ENCODE assay signal across 8 mouse cellular contexts in the genomic region with DNA sequence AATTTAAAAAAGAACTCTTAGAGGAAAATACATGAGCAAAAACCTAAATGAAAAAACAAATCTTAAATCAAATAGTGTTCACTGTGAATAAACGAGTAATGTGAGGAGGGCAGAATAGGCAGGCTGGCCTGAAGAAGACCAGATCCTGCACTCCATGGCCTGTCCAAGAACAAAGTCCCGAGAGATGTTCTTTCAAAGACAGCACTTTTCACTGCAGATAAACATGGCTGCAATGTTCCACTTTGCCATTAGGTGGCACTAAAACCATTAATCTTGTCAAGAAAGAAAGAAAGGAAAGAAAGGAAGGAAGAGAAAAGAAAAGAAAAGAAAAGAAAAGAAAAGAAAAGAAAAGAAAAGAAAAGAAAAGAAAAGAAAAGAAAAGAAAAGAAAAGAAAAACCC. TPM values are rescaled to one million over a fixed set of nuclear protein-coding genes. Genes with fewer than 3 reads are reported as not detected.
DNase-seq lines count a peak whose midpoint lies in the region; ATAC-seq and TF ChIP-seq lines count a peak whose summit lies in the region.

No protein-coding gene starts in this region.

- H3K27me3 ChIP-seq in heart, embryonic 10.5 days (ENCODE audit: insufficient read depth, poor library complexity, severe bottlenecking) = no peaks in the 10 kb centered on the region
- no peaks in the 10 kb centered on the region for H3K27me3 ChIP-seq in embryonic facial prominence, embryonic 11.5 days (ENCODE audit: control insufficient read depth, insufficient read depth, low read length)
- no peaks in the 10 kb centered on the region for H3K27me3 ChIP-seq in kidney, postnatal 0 days (ENCODE audit: insufficient read depth, low read length)
- no peaks in the 10 kb centered on the region for H3K27me3 ChIP-seq in lung, embryonic 14.5 days (ENCODE audit: insufficient read depth, low read length)
- no peaks in the 10 kb centered on the region for H3K27me3 ChIP-seq in spleen, adult 2 months (ENCODE audit: control insufficient read depth, insufficient read depth, low read length)

- H3K36me3 ChIP-seq in heart, embryonic 10.5 days = no peaks in the 10 kb centered on the region
- H3K36me3 ChIP-seq in embryonic facial prominence, embryonic 11.5 days (replicated peaks; ENCODE audit: control insufficient read depth, insufficient read depth, low read depth, low read length) = no peaks in the 10 kb centered on the region
- H3K36me3 ChIP-seq in kidney, postnatal 0 days (ENCODE audit: insufficient read depth, low read length) = no peaks in the 10 kb centered on the region
- H3K36me3 ChIP-seq in lung, embryonic 14.5 days (ENCODE audit: insufficient read depth) = no peaks in the 10 kb centered on the region
- no peaks in the 10 kb centered on the region for H3K36me3 ChIP-seq in spleen, adult 2 months (ENCODE audit: control insufficient read depth, insufficient read depth, low read length)

- no peak for ATAC-seq in embryonic facial prominence, embryonic 11.5 days (replicated peaks; ENCODE audit: insufficient number of reproducible peaks, low FRiP score, low TSS enrichment, low read depth)
- no peak for ATAC-seq in kidney, postnatal 0 days (replicated peaks; ENCODE audit: low FRiP score, low read depth)
- ATAC-seq in lung, embryonic 14.5 days (ENCODE audit: insufficient read depth) = no peak

- H3K4me1 ChIP-seq in heart, embryonic 10.5 days = peaks cover 6% of the 10 kb centered on the region
- no peaks in the 10 kb centered on the region for H3K4me1 ChIP-seq in embryonic facial prominence, embryonic 11.5 days (ENCODE audit: control insufficient read depth, insufficient read depth, low read length)
- H3K4me1 ChIP-seq in kidney, postnatal 0 days (replicated peaks; ENCODE audit: insufficient read depth, low read length) = no peaks in the 10 kb centered on the region
- H3K4me1 ChIP-seq in lung, embryonic 14.5 days (ENCODE audit: insufficient read depth) = no peaks in the 10 kb centered on the region
- no peaks in the 10 kb centered on the region for H3K4me1 ChIP-seq in spleen, adult 2 months (ENCODE audit: control insufficient read depth, insufficient read depth, insufficient read length)

- no peak overlapping the region for H3K4me2 ChIP-seq in embryonic facial prominence, embryonic 11.5 days (ENCODE audit: low read depth, low read length)
- no peak overlapping the region for H3K4me2 ChIP-seq in kidney, postnatal 0 days (ENCODE audit: low read length)
- no peak overlapping the region for H3K4me2 ChIP-seq in lung, embryonic 14.5 days

- no peak overlapping the region for H3K27ac ChIP-seq in heart, embryonic 10.5 days
- no peak overlapping the region for H3K27ac ChIP-seq in embryonic facial prominence, embryonic 11.5 days (replicated peaks; ENCODE audit: low read depth, low read length)
- no peak overlapping the region for H3K27ac ChIP-seq in kidney, postnatal 0 days
- H3K27ac ChIP-seq in lung, embryonic 14.5 days (ENCODE audit: low read depth) = no peak overlapping the region
- H3K27ac ChIP-seq in spleen, adult 2 months (ENCODE audit: insufficient read depth, low read length) = no peak overlapping the region

- 6% methylated on average over 2 of the region's 2 CpGs for WGBS in heart, embryonic 10.5 days
- WGBS in embryonic facial prominence, embryonic 11.5 days = 2% methylated on average over 2 of the region's 2 CpGs
- WGBS in kidney, postnatal 0 days = 4% methylated on average over 2 of the region's 2 CpGs
- WGBS in lung, embryonic 14.5 days = 1% methylated on average over 2 of the region's 2 CpGs
- WGBS in spleen, adult 2 months = 12% methylated on average over 2 of the region's 2 CpGs

- peak; percentile 55 to 83 for DNase-seq in heart, adult 18-20 months
- no peak for DNase-seq in heart, embryonic 10.5 days (ENCODE audit: low spot score)
- DNase-seq in A20 (ENCODE audit: low read depth, low spot score) = peak; percentile 70
- peak; percentile 7 for DNase-seq in adrenal gland, postnatal 25 days
- peak; percentile 86 for DNase-seq in embryonic facial prominence, embryonic 11.5 days (ENCODE audit: low spot score)
- peak; percentile 67 for DNase-seq in kidney, postnatal 0 days (ENCODE audit: low spot score)
- DNase-seq in lung, embryonic 14.5 days = peak; percentile 88
- peak; percentile 23 to 45 for DNase-seq in spleen, adult 2 months (ENCODE audit: low read depth in 1 of 2, low spot score in 2 of 2)

- TF ChIP-seq CTCF in kidney, postnatal 0 days (IDR thresholded peaks at IDR 0.05; ENCODE audit: low read depth) = peak; percentile 72
- TF ChIP-seq CTCF in lung, embryonic 14.5 days (IDR thresholded peaks at IDR 0.05; ENCODE audit: low read depth) = peak; percentile 71
- no peak for TF ChIP-seq CTCF in spleen, adult 2 months (IDR thresholded peaks at IDR 0.05; ENCODE audit: extremely low read depth, insufficient read depth, insufficient read length, insufficient replicate concordance)

- H3K9me3 ChIP-seq in heart, embryonic 10.5 days = no peaks in the 10 kb centered on the region
- H3K9me3 ChIP-seq in embryonic facial prominence, embryonic 11.5 days (replicated peaks; ENCODE audit: control insufficient read depth, low read length) = no peaks in the 10 kb centered on the region
- no peaks in the 10 kb centered on the region for H3K9me3 ChIP-seq in kidney, postnatal 0 days (replicated peaks; ENCODE audit: low read length)
- H3K9me3 ChIP-seq in lung, embryonic 14.5 days (ENCODE audit: low read depth, low read length) = no peaks in the 10 kb centered on the region

- no peak overlapping the region for H3K4me3 ChIP-seq in heart, embryonic 10.5 days
- H3K4me3 ChIP-seq in embryonic facial prominence, embryonic 11.5 days (ENCODE audit: low read depth, low read length) = no peak overlapping the region
- H3K4me3 ChIP-seq in kidney, postnatal 0 days (replicated peaks; ENCODE audit: low read depth, low read length) = no peak overlapping the region
- H3K4me3 ChIP-seq in lung, embryonic 14.5 days (ENCODE audit: low read depth, low read length) = no peak overlapping the region
- H3K4me3 ChIP-seq in spleen, adult 2 months (ENCODE audit: extremely low read depth, insufficient read depth, insufficient read length) = no peak overlapping the region

- TF ChIP-seq POLR2A in spleen, adult 2 months (IDR thresholded peaks at IDR 0.05; ENCODE audit: low read depth, low read length) = no peak

- H3K9ac ChIP-seq in embryonic facial prominence, embryonic 11.5 days (replicated peaks; ENCODE audit: low read length) = no peak overlapping the region
- H3K9ac ChIP-seq in kidney, postnatal 0 days (ENCODE audit: low read depth, low read length) = no peak overlapping the region
- no peak overlapping the region for H3K9ac ChIP-seq in lung, embryonic 14.5 days

RNA-seq across cellular contexts. Expression of gene Rabgap1l, which starts 49.8 kb away (rescaled TPM):
- total RNA-seq in heart, adult 18-20 months (2021) = 10 to 100 TPM; 66.6 to 73.2 TPM
- 28.1 and 58.9 TPM in 2 replicates for polyA plus RNA-seq in heart, embryonic 10.5 days (2016; fragmentation: Nextera tagmentation; extraction: Ambion mirVana)
- total RNA-seq in adrenal gland, postnatal 25 days (2021) = 26.0 and 30.0 TPM in 2 replicates
- polyA plus RNA-seq in embryonic facial prominence, embryonic 11.5 days (2014; fragmentation: Nextera tagmentation; extraction: Ambion mirVana) = 13.6 and 15.5 TPM in 2 replicates
- polyA plus RNA-seq in kidney, postnatal 0 days (2015; fragmentation: Nextera tagmentation; extraction: Ambion mirVana) = 10.7 and 12.0 TPM in 2 replicates
- polyA plus RNA-seq in lung, embryonic 14.5 days (2014; fragmentation: Nextera tagmentation; extraction: Ambion mirVana) = 18.9 and 19.3 TPM in 2 replicates
- polyA plus RNA-seq in spleen, adult 2 months (2012; rRNA removed) = 13.8 and 14.6 TPM in 2 replicates
